Mouse (Mus musculus): Measurements from ENCODE around the gene Ryr2. TPM values are rescaled to one million over a fixed set of nuclear protein-coding genes. Genes with fewer than 3 reads are reported as not detected.

Ryr2 gene
- polyA plus RNA-seq, 1 experiment from 2014 or later, result 0.15 TPM

DNA sequence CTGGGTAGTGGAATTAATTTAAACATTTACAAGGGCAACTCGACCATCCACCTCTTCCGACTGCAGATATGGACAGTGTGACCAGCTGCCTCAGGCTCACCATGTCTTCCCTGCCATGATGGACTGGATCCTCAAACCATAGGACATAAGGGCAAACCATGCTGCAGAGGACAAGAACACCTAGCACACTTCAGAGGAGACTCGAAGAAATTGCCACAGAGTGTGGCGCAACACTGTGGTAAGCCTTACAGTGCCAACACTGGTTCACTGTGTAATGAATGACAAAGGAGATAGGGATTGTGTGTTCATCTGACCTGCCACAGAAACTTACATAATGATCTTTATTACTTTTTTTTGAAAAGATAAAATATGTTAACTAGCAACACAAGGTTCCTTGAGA is 68.1 kb downstream of the Ryr2 start:
- WGBS, result 88% methylated on average over 4 of the region's 4 CpGs
- Histone ChIP-seq H3K9ac (ENCODE audit: low read length) (no peak overlapping the region), H3K4me2 (ENCODE audit: low read depth, severe bottlenecking) (no peak overlapping the region), H3K9me3 (ENCODE audit: control insufficient read depth, low read length) (no peaks in the 10 kb centered on the region), H3K4me1 (ENCODE audit: control insufficient read depth, insufficient read depth, low read length) (no peaks in the 10 kb centered on the region), H3K27me3 (ENCODE audit: control insufficient read depth, insufficient read depth, low read length) (no peaks in the 10 kb centered on the region), H3K27ac (replicated peaks; ENCODE audit: low read depth, low read length) (no peak overlapping the region), H3K4me3 (ENCODE audit: low read depth, low read length) (no peak overlapping the region), H3K36me3 (ENCODE audit: control insufficient read depth, insufficient read depth, low read length) (no peaks in the 10 kb centered on the region)
- DNase-seq (ENCODE audit: low spot score), result no peak
- no peak for ATAC-seq (ENCODE audit: insufficient number of reproducible peaks, low FRiP score, low TSS enrichment, low read depth)

DNA sequence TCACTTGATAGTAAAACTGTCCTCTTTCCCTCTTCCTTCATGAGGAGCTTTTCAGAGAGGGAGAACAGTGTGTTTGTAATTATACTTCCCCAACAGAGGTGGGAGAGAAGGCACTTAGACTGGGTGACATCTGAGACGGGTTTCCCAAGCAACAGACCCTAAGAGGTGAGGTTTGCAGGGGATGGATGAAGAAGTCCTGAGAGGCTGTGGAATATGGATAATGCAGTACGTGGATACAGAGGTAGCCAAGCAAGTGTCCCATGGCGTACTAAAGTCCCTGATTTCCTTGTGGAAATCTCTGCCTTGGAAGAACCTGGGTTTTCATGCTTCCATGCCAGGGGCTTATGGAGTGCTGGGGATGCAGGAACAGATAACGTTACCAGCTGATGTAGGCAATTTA is 69.5 kb downstream of the Ryr2 start:
- Histone ChIP-seq H3K27me3 (ENCODE audit: control insufficient read depth, insufficient read depth, low read length) (no peaks in the 10 kb centered on the region), H3K4me3 (ENCODE audit: low read depth, low read length) (no peak overlapping the region), H3K4me2 (ENCODE audit: low read depth, severe bottlenecking) (no peak overlapping the region), H3K36me3 (ENCODE audit: control insufficient read depth, insufficient read depth, low read length) (no peaks in the 10 kb centered on the region), H3K9me3 (ENCODE audit: control insufficient read depth, low read length) (no peaks in the 10 kb centered on the region), H3K9ac (ENCODE audit: low read length) (no peak overlapping the region), H3K4me1 (ENCODE audit: control insufficient read depth, insufficient read depth, low read length) (no peaks in the 10 kb centered on the region), H3K27ac (replicated peaks; ENCODE audit: low read depth, low read length) (no peak overlapping the region)
- WGBS, result 70% methylated on average over 4 of the region's 4 CpGs
- ATAC-seq (ENCODE audit: insufficient number of reproducible peaks, low FRiP score, low TSS enrichment, low read depth), result no peak
- no peak for DNase-seq (ENCODE audit: low spot score)

DNA sequence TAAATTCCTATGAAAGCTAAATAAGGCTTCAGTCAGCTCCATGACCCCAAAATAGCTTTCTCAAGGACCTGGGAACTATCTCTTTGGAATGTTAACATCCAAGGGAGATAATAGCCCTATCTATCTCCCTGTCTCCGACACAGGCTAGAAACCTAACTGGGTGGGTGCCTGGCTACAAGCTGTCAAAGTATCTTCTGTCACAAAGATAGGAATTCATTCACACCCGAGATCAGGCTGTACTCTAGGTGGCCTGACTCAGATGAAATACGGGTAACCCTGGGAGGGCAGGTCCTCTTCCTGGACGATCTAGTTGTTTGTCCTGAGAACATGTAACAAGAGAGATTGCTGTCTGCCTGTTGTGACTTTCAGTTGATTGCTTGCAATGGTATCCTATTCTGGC is 69.9 kb downstream of the Ryr2 start:
- no peak overlapping the region for H3K4me2 ChIP-seq (ENCODE audit: low read depth, severe bottlenecking)
- no peaks in the 10 kb centered on the region for H3K4me1 ChIP-seq (ENCODE audit: control insufficient read depth, insufficient read depth, low read length)
- ATAC-seq (ENCODE audit: insufficient number of reproducible peaks, low FRiP score, low TSS enrichment, low read depth), result no peak
- H3K27me3 ChIP-seq (ENCODE audit: control insufficient read depth, insufficient read depth, low read length), result no peaks in the 10 kb centered on the region
- DNase-seq (ENCODE audit: low spot score), result no peak
- H3K36me3 ChIP-seq (ENCODE audit: control insufficient read depth, insufficient read depth, low read length), result no peaks in the 10 kb centered on the region
- H3K9ac ChIP-seq (ENCODE audit: low read length), result no peak overlapping the region
- WGBS, result 23% methylated on average over 4 of the region's 4 CpGs
- H3K9me3 ChIP-seq (ENCODE audit: control insufficient read depth, low read length), result no peaks in the 10 kb centered on the region
- H3K27ac ChIP-seq (replicated peaks; ENCODE audit: low read depth, low read length), result no peak overlapping the region
- H3K4me3 ChIP-seq (ENCODE audit: low read depth, low read length), result no peak overlapping the region

DNA sequence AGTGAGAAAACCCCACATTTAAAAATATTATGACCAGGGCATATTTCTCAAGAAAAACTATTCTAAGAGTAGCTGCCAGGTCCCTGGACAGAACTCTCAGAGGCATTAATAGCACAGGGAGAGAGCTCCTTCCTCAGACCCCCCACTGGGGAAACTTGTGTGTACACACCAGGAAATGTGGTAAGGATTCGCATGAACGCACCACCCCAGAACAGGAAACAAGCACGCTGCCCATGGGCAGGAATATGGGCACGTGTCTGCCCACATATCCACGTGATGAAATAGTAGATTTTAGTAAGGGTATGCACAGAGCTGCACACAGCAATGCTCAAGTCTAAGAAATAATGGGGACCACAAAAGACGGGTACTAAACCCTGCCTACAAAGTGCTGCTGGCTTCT is 72.8 kb downstream of the Ryr2 start:
- no peak for DNase-seq (ENCODE audit: low spot score)
- ATAC-seq (ENCODE audit: insufficient number of reproducible peaks, low FRiP score, low TSS enrichment, low read depth), result no peak
- no peak overlapping the region for H3K9ac ChIP-seq (ENCODE audit: low read length)
- H3K4me2 ChIP-seq (ENCODE audit: low read depth, severe bottlenecking), result no peak overlapping the region
- no peaks in the 10 kb centered on the region for H3K36me3 ChIP-seq (ENCODE audit: control insufficient read depth, insufficient read depth, low read length)
- no peaks in the 10 kb centered on the region for H3K9me3 ChIP-seq (ENCODE audit: control insufficient read depth, low read length)
- H3K27ac ChIP-seq (replicated peaks; ENCODE audit: low read depth, low read length), result no peak overlapping the region
- 79% methylated on average over 6 of the region's 6 CpGs for WGBS
- no peak overlapping the region for H3K4me3 ChIP-seq (ENCODE audit: low read depth, low read length)
- H3K4me1 ChIP-seq (ENCODE audit: control insufficient read depth, insufficient read depth, low read length), result no peaks in the 10 kb centered on the region
- no peaks in the 10 kb centered on the region for H3K27me3 ChIP-seq (ENCODE audit: control insufficient read depth, insufficient read depth, low read length)

DNA sequence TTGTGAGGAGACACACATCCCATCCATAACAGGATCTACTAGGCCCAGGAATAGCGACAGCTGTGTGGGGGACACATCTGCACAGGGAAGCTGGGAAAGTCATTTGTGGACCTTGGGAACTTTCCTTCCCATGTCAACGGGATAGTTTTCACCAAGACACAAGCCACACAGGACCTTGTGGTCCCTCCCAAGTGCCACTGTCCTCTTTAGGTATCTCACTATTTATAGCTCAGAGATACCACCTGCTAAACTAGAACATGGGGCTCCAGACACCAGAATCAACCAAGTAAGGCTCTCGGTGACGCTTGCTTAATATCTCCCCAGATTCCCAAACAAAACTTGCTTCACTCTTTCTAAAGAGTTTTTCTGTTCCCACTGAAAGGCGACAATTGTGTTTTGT is 73.5 kb downstream of the Ryr2 start:
- Histone ChIP-seq H3K9me3 (ENCODE audit: control insufficient read depth, low read length) (no peaks in the 10 kb centered on the region), H3K27ac (replicated peaks; ENCODE audit: low read depth, low read length) (no peak overlapping the region), H3K4me3 (ENCODE audit: low read depth, low read length) (no peak overlapping the region), H3K27me3 (ENCODE audit: control insufficient read depth, insufficient read depth, low read length) (no peaks in the 10 kb centered on the region), H3K9ac (ENCODE audit: low read length) (no peak overlapping the region), H3K4me2 (ENCODE audit: low read depth, severe bottlenecking) (no peak overlapping the region), H3K36me3 (ENCODE audit: control insufficient read depth, insufficient read depth, low read length) (no peaks in the 10 kb centered on the region), H3K4me1 (ENCODE audit: control insufficient read depth, insufficient read depth, low read length) (no peaks in the 10 kb centered on the region)
- DNase-seq (ENCODE audit: low spot score) (no peak), ATAC-seq (ENCODE audit: insufficient number of reproducible peaks, low FRiP score, low TSS enrichment, low read depth) (no peak)
- 91% methylated on average over 5 of the region's 5 CpGs for WGBS

DNA sequence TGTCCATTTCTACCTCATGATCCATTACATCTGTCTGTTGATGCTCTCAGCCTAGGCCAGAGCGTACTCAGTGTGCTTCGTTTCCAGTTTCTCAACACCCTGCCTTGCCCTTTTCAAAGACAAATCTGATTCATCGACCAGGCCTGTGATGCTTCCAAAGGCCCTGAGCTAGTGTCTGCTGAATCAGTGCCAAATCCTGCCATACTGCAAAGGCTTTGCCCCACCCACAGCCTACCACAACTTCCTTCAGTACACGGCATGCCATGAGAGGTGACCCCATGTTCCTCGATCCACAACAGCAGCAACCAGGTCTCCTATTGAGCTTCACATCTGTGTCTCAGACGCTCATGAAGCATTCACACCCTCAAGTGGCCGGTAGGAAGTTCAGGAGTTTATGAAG is 76.9 kb downstream of the Ryr2 start:
- H3K9me3 ChIP-seq (ENCODE audit: control insufficient read depth, low read length), result no peaks in the 10 kb centered on the region
- H3K36me3 ChIP-seq (ENCODE audit: control insufficient read depth, insufficient read depth, low read length), result no peaks in the 10 kb centered on the region
- no peak overlapping the region for H3K9ac ChIP-seq (ENCODE audit: low read length)
- no peaks in the 10 kb centered on the region for H3K4me1 ChIP-seq (ENCODE audit: control insufficient read depth, insufficient read depth, low read length)
- 91% methylated on average over 7 of the region's 7 CpGs for WGBS
- H3K27me3 ChIP-seq (ENCODE audit: control insufficient read depth, insufficient read depth, low read length), result no peaks in the 10 kb centered on the region
- no peak for ATAC-seq (ENCODE audit: insufficient number of reproducible peaks, low FRiP score, low TSS enrichment, low read depth)
- H3K4me2 ChIP-seq (ENCODE audit: low read depth, severe bottlenecking), result no peak overlapping the region
- no peak for DNase-seq (ENCODE audit: low spot score)
- H3K4me3 ChIP-seq (ENCODE audit: low read depth, low read length), result no peak overlapping the region
- no peak overlapping the region for H3K27ac ChIP-seq (replicated peaks; ENCODE audit: low read depth, low read length)

DNA sequence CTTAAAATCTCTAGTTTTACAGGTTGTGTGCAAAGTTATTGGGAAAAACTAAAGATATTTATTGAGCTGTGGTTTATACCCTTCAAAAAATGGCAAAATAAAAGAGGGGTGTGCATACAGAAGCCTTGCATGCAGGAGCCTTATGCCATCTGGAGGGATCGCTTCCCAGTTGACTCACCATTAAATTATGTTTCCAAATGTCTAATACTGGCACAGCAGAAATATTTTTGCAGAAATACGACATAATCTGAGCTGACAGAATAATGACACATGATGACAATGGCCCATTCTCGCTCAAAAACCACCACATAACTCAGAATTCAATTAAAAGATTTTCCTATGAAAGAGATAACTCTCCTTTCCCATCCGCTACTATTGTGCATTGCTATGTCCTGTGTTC is 77.4 kb downstream of the Ryr2 start:
- Histone ChIP-seq H3K27ac (replicated peaks; ENCODE audit: low read depth, low read length) (no peak overlapping the region), H3K4me1 (ENCODE audit: control insufficient read depth, insufficient read depth, low read length) (no peaks in the 10 kb centered on the region), H3K27me3 (ENCODE audit: control insufficient read depth, insufficient read depth, low read length) (no peaks in the 10 kb centered on the region), H3K4me3 (ENCODE audit: low read depth, low read length) (no peak overlapping the region), H3K4me2 (ENCODE audit: low read depth, severe bottlenecking) (no peak overlapping the region), H3K36me3 (ENCODE audit: control insufficient read depth, insufficient read depth, low read length) (no peaks in the 10 kb centered on the region), H3K9me3 (ENCODE audit: control insufficient read depth, low read length) (no peaks in the 10 kb centered on the region), H3K9ac (ENCODE audit: low read length) (no peak overlapping the region)
- 89% methylated on average over 4 of the region's 4 CpGs for WGBS
- DNase-seq (ENCODE audit: low spot score) (no peak), ATAC-seq (ENCODE audit: insufficient number of reproducible peaks, low FRiP score, low TSS enrichment, low read depth) (no peak)

DNA sequence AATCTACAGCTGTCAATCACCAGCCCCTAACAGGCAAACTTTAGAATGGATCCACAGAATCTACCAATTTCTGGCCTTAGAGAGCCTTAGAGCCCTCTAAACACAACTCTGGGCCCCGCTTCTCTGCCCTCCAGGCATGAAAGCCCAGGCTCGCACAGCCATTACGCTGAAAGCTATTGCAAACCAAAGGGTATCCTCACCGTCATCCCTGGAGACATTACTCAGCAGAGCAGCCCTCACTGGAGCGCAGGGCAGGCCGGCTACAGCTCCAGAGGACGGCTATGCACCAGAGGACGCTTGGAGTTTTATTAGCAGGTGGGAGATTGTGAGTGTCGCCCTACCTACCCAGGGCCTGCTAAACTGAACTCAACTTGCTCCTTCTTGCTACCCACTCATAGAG is 88.7 kb downstream of the Ryr2 start:
- no peaks in the 10 kb centered on the region for H3K27me3 ChIP-seq (ENCODE audit: control insufficient read depth, insufficient read depth, low read length)
- no peaks in the 10 kb centered on the region for H3K36me3 ChIP-seq (ENCODE audit: control insufficient read depth, insufficient read depth, low read length)
- H3K9ac ChIP-seq (ENCODE audit: low read length), result no peak overlapping the region
- H3K4me3 ChIP-seq (ENCODE audit: low read depth, low read length), result no peak overlapping the region
- no peaks in the 10 kb centered on the region for H3K9me3 ChIP-seq (ENCODE audit: control insufficient read depth, low read length)
- no peak for ATAC-seq (ENCODE audit: insufficient number of reproducible peaks, low FRiP score, low TSS enrichment, low read depth)
- 78% methylated on average over 9 of the region's 9 CpGs for WGBS
- no peak overlapping the region for H3K27ac ChIP-seq (replicated peaks; ENCODE audit: low read depth, low read length)
- no peak overlapping the region for H3K4me2 ChIP-seq (ENCODE audit: low read depth, severe bottlenecking)
- no peaks in the 10 kb centered on the region for H3K4me1 ChIP-seq (ENCODE audit: control insufficient read depth, insufficient read depth, low read length)
- DNase-seq (ENCODE audit: low spot score), result no peak

DNA sequence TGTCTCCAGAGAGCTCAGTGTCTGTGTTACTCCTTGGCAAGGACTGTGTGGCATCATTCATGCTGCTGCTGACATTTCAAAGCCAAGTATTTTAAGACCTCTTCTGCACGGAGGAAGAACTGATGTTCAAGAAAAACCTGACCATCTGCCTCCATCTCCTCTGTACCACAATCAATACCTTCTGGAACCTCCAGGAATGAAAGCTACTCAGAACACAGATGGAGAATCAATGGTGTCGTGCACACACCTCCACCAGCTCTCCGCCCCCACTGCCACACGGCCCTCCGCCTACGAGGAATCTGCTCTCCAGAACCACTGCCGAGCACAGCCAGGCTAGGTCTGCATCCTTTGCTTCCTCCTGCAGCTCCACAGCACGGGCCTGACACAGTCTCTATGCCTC is 92.8 kb downstream of the Ryr2 start:
- Histone ChIP-seq H3K4me1 (ENCODE audit: control insufficient read depth, insufficient read depth, low read length) (no peaks in the 10 kb centered on the region), H3K36me3 (ENCODE audit: control insufficient read depth, insufficient read depth, low read length) (no peaks in the 10 kb centered on the region), H3K4me3 (ENCODE audit: low read depth, low read length) (no peak overlapping the region), H3K4me2 (ENCODE audit: low read depth, severe bottlenecking) (no peak overlapping the region), H3K9ac (ENCODE audit: low read length) (no peak overlapping the region), H3K27me3 (ENCODE audit: control insufficient read depth, insufficient read depth, low read length) (no peaks in the 10 kb centered on the region), H3K27ac (replicated peaks; ENCODE audit: low read depth, low read length) (no peak overlapping the region), H3K9me3 (ENCODE audit: control insufficient read depth, low read length) (no peaks in the 10 kb centered on the region)
- 80% methylated on average over 8 of the region's 8 CpGs for WGBS
- no peak for ATAC-seq (ENCODE audit: insufficient number of reproducible peaks, low FRiP score, low TSS enrichment, low read depth)
- DNase-seq (ENCODE audit: low spot score), result no peak
